Mouse (Mus musculus) E14TG2a.4 (cell line): Measurements from ENCODE around the gene Smarcc2.

ENCODE experiments used
- CTCF ChIP-seq: conservative IDR thresholded peaks from 2 replicates; pipeline ENCODE4 v1.5.1; 2014; ENCODE audit warnings: low read length
- NANOG ChIP-seq: IDR thresholded peaks from 2 replicates; pipeline ENCODE4 v1.6.1; 2014; ENCODE audit warnings: borderline replicate concordance, low read length, mixed read lengths
- POU5F1 ChIP-seq: IDR thresholded peaks from 2 replicates; pipeline ENCODE4 v1.6.1; 2014; ENCODE audit warnings: low read length, borderline replicate concordance

DNA sequence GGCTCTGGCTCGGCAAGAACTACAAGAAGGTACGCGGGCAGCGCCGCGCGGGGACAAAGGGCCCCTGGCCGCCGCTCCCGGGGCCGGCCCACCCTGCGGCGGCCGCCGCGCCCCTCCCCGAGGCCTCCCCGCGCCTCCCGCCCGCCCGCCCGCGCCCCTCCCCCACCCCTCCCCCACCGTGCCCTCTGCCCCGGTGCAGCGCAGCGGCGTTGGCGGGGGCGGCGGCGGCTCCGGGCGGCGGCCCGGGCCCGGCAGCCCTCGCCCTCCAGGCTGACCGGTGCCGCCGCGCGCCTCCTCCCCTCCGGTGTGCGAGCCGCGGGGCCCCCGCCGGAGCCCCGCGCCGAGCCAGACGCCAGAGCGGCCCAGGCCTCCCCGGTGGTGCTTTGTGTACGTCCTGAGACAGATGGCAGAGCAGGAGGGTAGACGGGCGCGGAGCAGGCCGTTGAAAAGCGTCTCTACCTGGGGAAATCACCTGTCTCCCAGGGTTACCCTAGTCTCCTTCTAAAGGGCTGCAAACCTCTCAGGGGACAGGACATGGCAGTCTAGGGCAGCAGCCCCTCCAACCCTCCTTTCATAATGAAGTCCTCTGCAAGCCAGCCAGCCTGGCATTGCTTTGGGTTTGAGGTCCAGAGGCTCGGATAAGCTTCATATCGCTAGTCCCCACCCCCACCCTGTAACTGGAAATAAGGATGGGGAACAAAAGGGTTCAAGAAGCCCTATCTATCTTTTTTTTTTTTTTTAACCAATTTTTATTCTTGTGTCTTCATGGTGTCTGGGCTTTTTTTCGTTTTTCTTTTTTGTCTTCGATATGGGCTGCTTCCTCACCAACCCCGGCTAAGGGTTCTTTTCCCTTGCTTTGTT lies 591 bp downstream of the Smarcc2 start:
- TF ChIP-seq CTCF (no peak), POU5F1 (no peak), NANOG (no peak)
